8 mouse cellular contexts compared by ENCODE assay signal in the genomic region with DNA sequence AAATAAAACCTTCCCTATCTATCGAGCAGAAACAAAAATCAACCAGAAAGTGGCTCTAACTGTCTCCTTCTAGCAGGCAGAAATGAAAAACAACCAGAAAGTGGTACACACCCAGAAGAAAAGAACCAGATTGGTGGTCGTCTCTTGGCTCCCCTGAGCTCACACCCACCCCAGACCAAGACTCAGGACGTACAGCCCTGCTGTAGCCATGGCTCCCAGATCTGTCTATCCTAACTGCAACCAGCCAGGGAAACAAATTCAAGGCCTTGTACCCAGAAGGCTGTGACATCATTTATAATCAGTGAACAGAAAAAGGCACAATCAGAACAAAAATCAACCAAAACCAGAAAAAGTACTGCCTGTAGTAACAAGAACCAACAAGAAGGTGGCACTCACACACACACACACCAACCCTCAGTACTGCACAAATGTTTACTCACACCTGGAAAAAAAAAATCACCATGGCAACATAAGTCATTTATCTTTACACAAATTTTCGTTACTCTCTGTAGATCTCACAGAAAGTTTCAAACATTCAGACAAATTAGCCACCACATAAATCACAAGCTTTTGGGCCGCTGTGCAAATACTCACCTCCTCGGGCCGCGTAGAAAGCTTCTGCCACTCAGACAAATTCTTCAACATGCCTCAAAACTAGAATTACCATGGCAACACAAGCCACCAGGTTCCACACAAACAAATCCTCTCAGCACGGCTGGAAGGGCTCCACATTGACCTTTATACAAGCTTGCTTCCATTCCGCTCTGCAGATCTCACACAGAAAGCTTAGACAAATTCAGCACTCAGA.
A peak's percentile ranks its signal among the peaks of the same experiment; 100 is the strongest.
DNase-seq lines count a peak whose midpoint lies in the region; ATAC-seq and TF ChIP-seq lines count a peak whose summit lies in the region.

No protein-coding gene starts in this region.

- no peak overlapping the region for H3K4me3 ChIP-seq in gastrocnemius, adult 2 months
- H3K4me3 ChIP-seq in E14TG2a.4 (replicated peaks; ENCODE audit: low read length), result no peak overlapping the region
- H3K4me3 ChIP-seq in forebrain, embryonic 10.5 days, result no peak overlapping the region
- no peak overlapping the region for H3K4me3 ChIP-seq in limb, embryonic 11.5 days (ENCODE audit: low read depth, low read length)
- no peak overlapping the region for H3K4me3 ChIP-seq in neural tube, embryonic 14.5 days (ENCODE audit: low read depth, low read length)

- H3K4me1 ChIP-seq in E14TG2a.4 (replicated peaks; ENCODE audit: low read depth, low read length), result peaks cover 23% of the 10 kb centered on the region
- H3K4me1 ChIP-seq in forebrain, embryonic 10.5 days, result peaks cover 20% of the 10 kb centered on the region
- H3K4me1 ChIP-seq in limb, embryonic 11.5 days (ENCODE audit: control insufficient read depth, insufficient read depth, low read length), result no peaks in the 10 kb centered on the region
- H3K4me1 ChIP-seq in neural tube, embryonic 14.5 days (ENCODE audit: control insufficient read depth, insufficient read depth, low read length), result no peaks in the 10 kb centered on the region

- H3K4me2 ChIP-seq in limb, embryonic 11.5 days (ENCODE audit: low read depth, severe bottlenecking), result no peak overlapping the region; the same call in 1 of the 2 replicates
- H3K4me2 ChIP-seq in neural tube, embryonic 14.5 days (ENCODE audit: low read depth, low read length), result no peak overlapping the region

- peak; percentile 41 for TF ChIP-seq CTCF in gastrocnemius, adult 2 months (IDR thresholded peaks at IDR 0.05)
- peak; percentile 38 for TF ChIP-seq CTCF in E14TG2a.4 (conservative IDR thresholded peaks at IDR 0.05; ENCODE audit: low read length)

- 54% methylated on average over 10 of the region's 10 CpGs for WGBS in forebrain, embryonic 10.5 days
- WGBS in limb, embryonic 11.5 days, result 49% methylated on average over 10 of the region's 10 CpGs
- WGBS in neural tube, embryonic 14.5 days, result 27% methylated on average over 10 of the region's 10 CpGs

- H3K9ac ChIP-seq in limb, embryonic 11.5 days (ENCODE audit: low read length), result no peak overlapping the region
- no peak overlapping the region for H3K9ac ChIP-seq in neural tube, embryonic 14.5 days (replicated peaks; ENCODE audit: low read depth, low read length)

- no peak overlapping the region for H3K27ac ChIP-seq in gastrocnemius, adult 2 months
- peak overlapping the region; percentile 48; the same call in 1 of the 2 replicates for H3K27ac ChIP-seq in forebrain, embryonic 10.5 days
- H3K27ac ChIP-seq in limb, embryonic 11.5 days (replicated peaks; ENCODE audit: low read depth, low read length), result no peak overlapping the region
- no peak overlapping the region for H3K27ac ChIP-seq in neural tube, embryonic 14.5 days (ENCODE audit: low read depth, low read length)

- H3K27me3 ChIP-seq in E14TG2a.4 (ENCODE audit: insufficient read depth, low read length), result no peaks in the 10 kb centered on the region
- no peaks in the 10 kb centered on the region for H3K27me3 ChIP-seq in forebrain, embryonic 10.5 days (ENCODE audit: poor library complexity, severe bottlenecking)
- no peaks in the 10 kb centered on the region for H3K27me3 ChIP-seq in limb, embryonic 11.5 days (ENCODE audit: control insufficient read depth, insufficient read depth, low read length)
- H3K27me3 ChIP-seq in neural tube, embryonic 14.5 days (ENCODE audit: control insufficient read depth, insufficient read depth, low read length), result no peaks in the 10 kb centered on the region

- H3K36me3 ChIP-seq in E14TG2a.4 (ENCODE audit: insufficient read depth, low read length), result no peaks in the 10 kb centered on the region
- no peaks in the 10 kb centered on the region for H3K36me3 ChIP-seq in forebrain, embryonic 10.5 days (replicated peaks)
- no peaks in the 10 kb centered on the region for H3K36me3 ChIP-seq in limb, embryonic 11.5 days (ENCODE audit: control insufficient read depth, insufficient read depth, low read length)
- no peaks in the 10 kb centered on the region for H3K36me3 ChIP-seq in neural tube, embryonic 14.5 days (ENCODE audit: control insufficient read depth, insufficient read depth, low read length)

- ATAC-seq in limb, embryonic 11.5 days (ENCODE audit: insufficient number of reproducible peaks, low FRiP score, low TSS enrichment, low read depth), result peak; percentile 65; the same call in 1 of the 2 replicates
- peak; percentile 80; the same call in 1 of the 2 replicates for ATAC-seq in neural tube, embryonic 14.5 days (ENCODE audit: low read depth)
- ATAC-seq in megakaryocyte, adult 5-6 weeks (ENCODE audit: poor library complexity, severe bottlenecking), result no peak

- no peak for DNase-seq in gastrocnemius, adult 2 months
- no peak for DNase-seq in gastrocnemius, postnatal 25 days
- peak; percentile 20 for DNase-seq in forebrain, embryonic 10.5 days (ENCODE audit: extremely low spot score, low spot score)
- peak; percentile 57 for DNase-seq in limb, embryonic 11.5 days (ENCODE audit: low spot score)
- DNase-seq in spleen, postnatal 4 days (ENCODE audit: low spot score in 2 of 2), result no peak

- no peaks in the 10 kb centered on the region for H3K9me3 ChIP-seq in E14TG2a.4 (ENCODE audit: low read length)
- H3K9me3 ChIP-seq in forebrain, embryonic 10.5 days, result no peaks in the 10 kb centered on the region
- no peaks in the 10 kb centered on the region for H3K9me3 ChIP-seq in limb, embryonic 11.5 days (ENCODE audit: control insufficient read depth, low read length)
- H3K9me3 ChIP-seq in neural tube, embryonic 14.5 days (ENCODE audit: control insufficient read depth, low read length), result no peaks in the 10 kb centered on the region

- intact Hi-C loops in gastrocnemius, adult 2 months (cut with DNase I), result no loop called here

Comparison
In these comparisons a context has a peak if more than half of its experiments do, and no peak if none do; other contexts are left out.
1. DNase-seq: peak in forebrain, embryonic 10.5 days (single experiment) and limb, embryonic 11.5 days (single experiment); none in gastrocnemius, adult 2 months (single experiment), gastrocnemius, postnatal 25 days (single experiment) and spleen, postnatal 4 days (0 of 2).